Mouse (Mus musculus) neural tube, embryonic 14.5 days (tissue): ENCODE measurements at regions not wholly inside any gene's neighbourhood (a gene's known extent, or its start where the extent isn't known, plus 50 kb on each side); places are given as distances from the start of the nearest gene placed in this dataset.

Experiments used
- ATAC-seq: fragments of 200-750 bp; cut with Nextera tagmentation; 2 replicates; pipeline ENCODE4 v1.8.0; 2017; ENCODE audit warnings: low read depth, mild to moderate bottlenecking, moderate TSS enrichment, moderate library complexity
- H3K27ac ChIP-seq: fragments of 300-500 bp; sonication (generic); 2 replicates; pipeline ENCODE4 v1.5.1; 2014; ENCODE audit warnings: low read depth, mild to moderate bottlenecking, control low read depth, low read length, moderate library complexity, mixed read lengths
- H3K27me3 ChIP-seq: fragments of 300-500 bp; sonication (generic); 2 replicates; pipeline ENCODE4 v1.6.1; 2014; ENCODE audit warnings: low read length; ENCODE audit not compliant: control insufficient read depth, insufficient read depth
- H3K36me3 ChIP-seq: fragments of 300-500 bp; sonication (generic); 2 replicates; pipeline ENCODE4 v1.6.1; 2014; ENCODE audit warnings: low read length, mixed read lengths; ENCODE audit not compliant: control insufficient read depth, insufficient read depth
- H3K4me1 ChIP-seq: fragments of 300-500 bp; sonication (generic); 2 replicates; pipeline ENCODE4 v1.6.1; 2014; ENCODE audit warnings: low read length; ENCODE audit not compliant: control insufficient read depth, insufficient read depth
- H3K4me2 ChIP-seq: fragments of 300-500 bp; sonication (generic); 2 replicates; pipeline ENCODE4 v1.6.1; 2014; ENCODE audit warnings: mild to moderate bottlenecking, low read depth, low read length, control low read depth
- H3K4me3 ChIP-seq: fragments of 300-500 bp; sonication (generic); 2 replicates; pipeline ENCODE4 v1.5.1; 2014; ENCODE audit warnings: low read depth, low read length, control low read depth, mixed read lengths
- H3K9ac ChIP-seq: fragments of 300-500 bp; sonication (generic); replicated peaks from 2 replicates; pipeline ENCODE4 v1.6.1; 2014; ENCODE audit warnings: low read depth, mild to moderate bottlenecking, control low read depth, low read length, mixed read lengths
- H3K9me3 ChIP-seq: fragments of 300-500 bp; sonication (generic); 2 replicates; pipeline ENCODE4 v1.6.1; 2016; ENCODE audit warnings: low read length; ENCODE audit not compliant: control insufficient read depth
- WGBS: fragments of 180-500 bp; shearing (Covaris S2); extraction: QIAGEN DNeasy Blood & Tissue Kit; methylation state at CpG from one replicate; pipeline ENCODE4 v1.1.7; 2014; 5-methylcytosine and 5-hydroxymethylcytosine counted together

DNA sequence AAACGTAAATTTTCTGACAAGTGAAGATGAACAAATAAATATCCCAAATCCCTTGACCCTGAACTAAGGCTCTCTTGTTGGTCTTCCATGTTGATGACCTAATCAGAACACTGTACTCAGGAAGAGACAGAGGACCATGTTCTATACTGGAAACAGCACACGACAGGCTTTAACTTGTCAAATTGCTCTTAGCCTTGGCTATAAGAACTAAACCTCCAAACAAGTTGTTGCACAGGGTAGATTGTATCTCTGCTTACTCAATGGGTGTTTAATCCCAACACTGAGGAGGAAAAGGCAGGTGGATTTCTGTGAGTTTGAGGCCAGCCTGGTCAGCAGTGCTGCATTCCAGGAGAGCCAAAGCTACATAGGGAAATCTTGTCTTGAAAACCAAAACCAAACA lies 265.5 kb downstream of the Gja1 start:
- Histone ChIP-seq H3K9ac (no peak overlapping the region), H3K9me3 (no peaks in the 10 kb centered on the region), H3K4me1 (no peaks in the 10 kb centered on the region), H3K4me3 (no peak overlapping the region), H3K36me3 (no peaks in the 10 kb centered on the region), H3K4me2 (no peak overlapping the region), H3K27me3 (no peaks in the 10 kb centered on the region), H3K27ac (no peak overlapping the region)
- 88% methylated on average over 2 of the region's 2 CpGs for WGBS
- ATAC-seq = no peak

DNA sequence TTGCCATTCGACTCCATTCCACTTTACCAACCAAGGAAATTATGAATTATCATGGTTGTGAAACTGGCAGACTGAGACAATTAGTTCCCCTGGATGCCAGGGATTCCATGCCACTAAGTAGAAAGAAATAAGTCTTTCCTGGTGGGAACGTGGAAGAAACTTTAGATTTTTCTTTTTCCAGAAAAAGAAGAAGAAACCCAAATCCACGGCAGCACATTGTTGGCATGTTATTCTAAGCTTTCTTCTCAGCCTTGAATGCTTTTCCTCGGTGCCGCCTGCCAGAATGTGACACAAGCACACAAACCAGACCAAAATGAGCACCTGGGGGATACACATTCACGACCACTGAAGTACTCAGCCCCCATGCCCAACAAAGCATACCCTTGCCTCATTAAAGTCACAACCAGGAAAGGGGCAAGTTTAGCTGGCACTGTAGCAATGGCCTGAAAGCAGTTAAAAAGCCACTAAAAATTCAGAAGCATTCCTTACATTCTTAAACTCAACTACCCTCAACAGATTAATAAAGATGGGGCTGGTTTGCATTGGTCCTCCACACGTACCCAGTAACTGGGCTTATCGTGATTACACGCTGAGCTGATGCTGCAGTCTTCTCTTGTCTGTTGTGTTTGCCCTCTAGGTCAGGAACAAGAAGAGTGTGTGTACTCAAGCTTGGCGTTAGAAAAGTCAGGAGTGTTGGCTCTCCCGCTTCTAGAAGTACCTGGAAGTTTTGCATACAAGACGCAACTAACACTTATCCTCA lies 266.4 kb downstream of the Gja1 start:
- ATAC-seq = no peak
- Histone ChIP-seq H3K9ac (no peak overlapping the region), H3K36me3 (no peaks in the 10 kb centered on the region), H3K4me3 (no peak overlapping the region), H3K27me3 (no peaks in the 10 kb centered on the region), H3K4me1 (no peaks in the 10 kb centered on the region), H3K4me2 (no peak overlapping the region), H3K9me3 (no peaks in the 10 kb centered on the region), H3K27ac (no peak overlapping the region)
- 80% methylated on average over 12 of the region's 12 CpGs for WGBS

DNA sequence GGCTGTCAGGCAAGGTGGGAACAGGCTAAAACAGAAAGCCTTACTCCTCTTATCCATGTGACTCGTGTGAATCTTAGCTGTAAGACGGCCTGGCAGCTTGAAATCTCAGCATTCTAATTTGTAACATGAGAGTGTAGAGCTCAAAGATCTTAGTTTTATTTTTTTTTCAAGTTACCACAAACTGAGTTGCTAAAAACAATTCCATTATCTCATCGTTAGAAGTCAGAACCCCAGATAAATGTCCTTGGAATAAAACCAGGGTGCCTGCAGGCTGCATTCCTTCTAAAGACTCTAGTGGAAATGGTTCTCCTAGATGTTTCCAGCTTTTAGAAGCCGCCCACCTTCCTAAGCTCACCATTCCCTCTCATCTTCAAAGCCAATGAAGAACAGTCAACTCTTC lies 283.4 kb downstream of the Gja1 start:
- H3K36me3 ChIP-seq = no peaks in the 10 kb centered on the region
- no peaks in the 10 kb centered on the region for H3K27me3 ChIP-seq
- H3K9ac ChIP-seq = no peak overlapping the region
- no peak overlapping the region for H3K27ac ChIP-seq
- no peaks in the 10 kb centered on the region for H3K4me1 ChIP-seq
- ATAC-seq = no peak
- no peak overlapping the region for H3K4me3 ChIP-seq
- no peaks in the 10 kb centered on the region for H3K9me3 ChIP-seq
- H3K4me2 ChIP-seq = no peak overlapping the region
- 93% methylated on average over 4 of the region's 4 CpGs for WGBS

DNA sequence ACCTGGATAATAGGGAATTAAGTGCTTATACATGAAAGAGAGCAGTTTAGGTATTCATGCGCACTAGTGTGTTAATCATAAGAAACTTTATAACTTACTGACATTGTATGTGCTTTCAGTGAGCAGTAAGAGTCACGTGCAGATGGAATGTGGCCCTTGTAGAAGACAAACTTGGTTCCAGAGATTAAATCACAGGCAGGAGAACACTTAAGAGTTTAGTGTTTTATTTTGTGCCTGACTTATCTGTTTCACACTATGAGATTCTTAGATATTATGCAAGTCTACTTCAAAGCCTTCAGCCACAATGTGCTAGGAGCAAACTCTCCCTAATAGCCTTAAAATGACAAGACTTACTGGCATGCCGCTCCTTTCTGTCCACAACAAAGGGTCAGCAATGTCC lies 296.8 kb downstream of the Gja1 start:
- ATAC-seq = no peak
- no peak overlapping the region for H3K9ac ChIP-seq
- H3K36me3 ChIP-seq = no peaks in the 10 kb centered on the region
- H3K4me3 ChIP-seq = no peak overlapping the region
- no peaks in the 10 kb centered on the region for H3K9me3 ChIP-seq
- WGBS = 68% methylated on average over 3 of the region's 3 CpGs
- H3K27ac ChIP-seq = no peak overlapping the region
- no peaks in the 10 kb centered on the region for H3K27me3 ChIP-seq
- no peak overlapping the region for H3K4me2 ChIP-seq
- H3K4me1 ChIP-seq = no peaks in the 10 kb centered on the region

DNA sequence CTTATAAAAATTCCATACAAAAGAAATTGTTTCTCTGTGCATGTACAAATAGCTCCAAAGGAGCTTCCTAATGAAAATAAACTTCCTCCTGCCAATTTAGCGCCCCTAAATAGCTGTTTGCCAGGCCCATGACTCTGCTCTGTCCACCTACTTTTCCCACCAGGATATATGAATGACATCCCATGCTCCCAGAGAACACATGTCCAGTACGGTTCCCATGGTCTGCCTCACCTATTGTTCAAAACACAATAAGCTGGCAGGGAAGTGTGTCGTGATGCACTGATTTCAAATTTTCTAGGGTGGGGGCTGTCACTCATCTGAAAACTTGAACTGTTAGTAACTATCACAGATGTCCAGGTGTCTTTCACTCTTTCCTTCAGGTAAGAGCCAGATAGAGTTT lies 305.8 kb downstream of the Gja1 start:
- H3K9me3 ChIP-seq = no peaks in the 10 kb centered on the region
- WGBS = 60% methylated on average over 3 of the region's 3 CpGs
- H3K27ac ChIP-seq = no peak overlapping the region
- no peak overlapping the region for H3K4me3 ChIP-seq
- no peaks in the 10 kb centered on the region for H3K4me1 ChIP-seq
- H3K27me3 ChIP-seq = no peaks in the 10 kb centered on the region
- no peaks in the 10 kb centered on the region for H3K36me3 ChIP-seq
- no peak overlapping the region for H3K9ac ChIP-seq
- ATAC-seq = no peak
- H3K4me2 ChIP-seq = no peak overlapping the region

DNA sequence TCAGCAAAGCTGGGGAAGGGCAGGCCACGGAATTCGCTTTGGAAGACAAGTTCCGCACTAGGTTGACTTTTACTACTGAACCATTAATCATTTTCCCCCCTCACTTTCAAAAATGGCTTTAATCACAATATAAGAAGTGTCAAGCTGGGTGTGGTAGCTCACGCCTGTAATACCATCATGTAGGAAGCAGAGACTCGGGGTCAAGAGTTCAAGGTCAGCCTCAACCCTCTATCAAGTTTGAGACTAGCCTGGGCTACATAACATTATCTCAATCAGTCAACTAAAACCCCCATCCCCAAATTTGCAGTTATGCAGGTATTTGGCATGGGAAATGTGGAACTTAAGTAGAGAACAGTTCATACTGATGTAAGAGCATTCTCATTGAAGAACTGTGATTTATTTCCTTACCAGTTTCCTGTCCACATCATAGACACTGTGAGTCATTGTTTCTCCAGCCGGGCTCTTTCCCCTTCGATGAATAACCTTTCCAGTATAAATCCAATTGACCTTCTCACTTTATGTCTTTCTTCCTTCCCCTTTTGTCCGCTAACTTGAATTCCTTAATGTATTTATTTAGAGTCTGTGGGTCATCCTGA lies 308.6 kb downstream of the Gja1 start:
- no peaks in the 10 kb centered on the region for H3K36me3 ChIP-seq
- 70% methylated on average over 8 of the region's 8 CpGs for WGBS

DNA sequence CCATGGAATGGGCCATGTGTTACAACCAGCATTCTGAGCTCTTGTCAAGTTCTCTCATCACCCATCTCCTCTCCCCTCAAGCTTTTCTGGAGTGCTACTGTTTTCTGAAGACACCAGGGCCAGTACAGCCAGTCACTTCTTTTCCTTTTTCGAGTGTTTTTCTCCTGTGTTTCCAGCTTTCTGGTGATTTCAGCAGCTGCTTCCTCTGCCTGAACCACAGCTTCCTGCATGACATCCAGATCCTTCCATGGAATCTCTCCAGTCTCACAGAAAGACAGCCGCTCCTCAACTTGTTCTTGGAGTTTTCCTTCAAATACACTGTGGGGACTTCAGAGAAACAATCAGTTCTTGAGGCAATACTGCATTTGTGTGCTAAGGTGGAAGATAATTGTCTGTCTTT lies 314.3 kb downstream of the Gja1 start:
- Histone ChIP-seq H3K9ac (no peak overlapping the region), H3K4me1 (no peaks in the 10 kb centered on the region), H3K36me3 (no peaks in the 10 kb centered on the region), H3K9me3 (no peaks in the 10 kb centered on the region), H3K27me3 (no peaks in the 10 kb centered on the region), H3K4me3 (no peak overlapping the region), H3K4me2 (no peak overlapping the region), H3K27ac (no peak overlapping the region)
- ATAC-seq = no peak
- WGBS = 82% methylated on average over 2 of the region's 2 CpGs

More for the DNA sequence above, 308.6 kb downstream of the Gja1 start:
- Histone ChIP-seq H3K4me2 (no peak overlapping the region), H3K27ac (no peak overlapping the region), H3K4me3 (no peak overlapping the region), H3K4me1 (no peaks in the 10 kb centered on the region), H3K27me3 (no peaks in the 10 kb centered on the region), H3K9me3 (no peaks in the 10 kb centered on the region), H3K9ac (no peak overlapping the region)
- ATAC-seq = no peak

DNA sequence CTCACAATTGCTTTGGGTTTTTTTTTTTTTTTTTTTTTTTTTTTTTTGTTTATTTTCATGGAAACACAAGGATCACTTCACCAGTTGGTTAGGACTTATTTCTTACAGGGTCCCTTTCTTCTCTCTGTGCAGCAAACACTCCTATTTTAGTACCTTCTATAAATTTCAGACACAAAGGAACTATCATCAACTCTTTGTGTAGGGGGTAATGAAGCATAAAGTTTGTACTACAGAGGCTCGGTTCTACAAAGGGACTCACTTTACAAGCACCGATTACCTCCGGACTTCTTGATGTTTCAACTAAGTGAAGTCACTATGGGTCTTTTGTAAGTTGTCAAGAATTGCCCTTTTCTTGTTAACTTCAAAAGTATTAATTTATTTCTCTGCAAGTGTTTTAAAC lies 318.0 kb downstream of the Gja1 start:
- no peaks in the 10 kb centered on the region for H3K27me3 ChIP-seq
- no peak overlapping the region for H3K4me2 ChIP-seq
- 14% methylated on average over 3 of the region's 3 CpGs for WGBS

DNA sequence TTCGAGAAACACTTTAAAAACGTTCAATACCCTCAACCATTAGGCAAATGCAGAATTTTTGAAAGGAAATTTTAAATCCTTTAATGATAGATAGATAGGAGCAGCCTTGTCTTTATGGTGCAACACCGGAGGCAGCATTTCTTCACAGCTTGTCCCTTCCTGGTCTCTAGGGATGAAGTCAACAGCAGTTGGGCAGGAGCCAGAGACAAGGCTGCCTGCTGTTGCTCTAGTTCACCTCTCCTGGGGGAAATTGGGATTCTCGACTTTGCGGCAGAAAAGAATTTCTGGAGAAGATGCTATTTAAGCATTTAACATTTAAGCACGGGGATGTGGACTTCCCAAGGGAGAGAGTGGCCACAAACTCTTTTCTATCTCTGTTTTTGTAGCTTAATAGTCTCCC lies 323.0 kb downstream of the Gja1 start:
- Histone ChIP-seq H3K36me3 (no peaks in the 10 kb centered on the region), H3K4me1 (no peaks in the 10 kb centered on the region), H3K4me3 (no peak overlapping the region), H3K9me3 (no peaks in the 10 kb centered on the region), H3K27me3 (no peaks in the 10 kb centered on the region), H3K9ac (no peak overlapping the region), H3K4me2 (no peak overlapping the region), H3K27ac (no peak overlapping the region)
- 72% methylated on average over 6 of the region's 6 CpGs for WGBS
- no peak for ATAC-seq

More for the DNA sequence above, 318.0 kb downstream of the Gja1 start:
- Histone ChIP-seq H3K9me3 (no peaks in the 10 kb centered on the region), H3K4me3 (no peak overlapping the region), H3K36me3 (no peaks in the 10 kb centered on the region), H3K9ac (no peak overlapping the region), H3K4me1 (no peaks in the 10 kb centered on the region), H3K27ac (no peak overlapping the region)
- ATAC-seq = peak; percentile 73; the same call in 1 of the 2 replicates
